Mouse (Mus musculus) cortical plate, adult 2 months (tissue): ENCODE measurements around the gene Srrm4.

Experiments
- CTCF ChIP-seq: fragments of 200-500 bp; IDR thresholded peaks from 2 replicates; pipeline ENCODE4 v1.5.1; 2011; ENCODE audit warnings: mild to moderate bottlenecking, control low read depth, low read length; ENCODE audit not compliant: insufficient read depth; ENCODE audit errors: extremely low read depth
- POLR2A ChIP-seq: fragments of 200-500 bp; IDR thresholded peaks from 2 replicates; pipeline ENCODE4 v1.6.1; 2011; ENCODE audit warnings: mild to moderate bottlenecking, low read length, control low read depth; ENCODE audit not compliant: insufficient read depth; ENCODE audit errors: extremely low read depth

DNA sequence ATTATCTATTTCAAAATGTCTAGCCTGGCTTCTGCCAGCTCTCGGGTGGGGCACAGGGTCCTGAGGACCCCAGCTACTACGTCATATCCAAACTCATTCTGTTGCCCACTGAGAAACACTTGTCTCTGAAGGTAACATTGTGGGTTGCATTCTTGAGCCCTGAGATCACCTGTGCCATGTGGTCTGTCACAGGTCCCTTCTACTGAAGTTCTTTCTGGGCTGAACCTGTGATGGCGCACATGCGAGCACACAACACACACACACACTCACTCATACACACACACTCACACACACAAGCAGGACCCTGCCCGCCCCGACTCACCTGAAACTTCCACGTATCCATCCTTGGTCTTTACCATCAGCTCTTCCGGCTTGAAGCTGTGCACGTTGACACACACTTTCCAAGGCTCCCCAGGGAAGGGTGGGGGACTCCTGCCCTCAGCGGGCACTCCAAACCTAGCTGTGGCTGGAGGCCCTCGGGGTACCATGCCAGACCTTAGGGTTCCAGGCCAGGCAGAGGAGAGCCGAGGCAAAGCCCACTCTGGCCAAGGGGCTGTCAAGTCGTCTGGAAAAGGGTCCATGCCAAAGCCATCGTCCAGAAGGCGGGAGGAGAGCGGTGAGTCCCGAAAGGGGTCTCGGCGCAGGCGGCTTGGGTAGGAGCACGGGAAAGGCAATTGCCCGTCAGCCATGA lies 169.7 kb downstream of the Srrm4 start:
- no peak for TF ChIP-seq CTCF
- no peak for TF ChIP-seq POLR2A
